ENCODE assay signal across 18 mouse cellular contexts in genomic region chr1:192533016-192533415, GRCm38 (mm10).
DNase-seq lines count a peak whose midpoint lies in the region; ATAC-seq and TF ChIP-seq lines count a peak whose summit lies in the region.
"Had no signal": no experiment of that assay in that cellular context is flagged by ENCODE, and none has a peak within 500 bp of the region (broad histone marks: within the 10 kb centered on the region; RNA-seq: fewer than 3 reads in every experiment).

No protein-coding gene starts in this region.

- H3K27ac ChIP-seq in MEL (ENCODE audit: control insufficient read depth, low read depth, low read length), result peak overlapping the region; percentile 7; the same call in 1 of the 2 replicates
- H3K27ac ChIP-seq in heart, embryonic 12.5 days (ENCODE audit: poor library complexity, severe bottlenecking), result no peak overlapping the region

- no peaks in the 10 kb centered on the region for H3K27me3 ChIP-seq in MEL (ENCODE audit: control insufficient read depth in 1 of 2, insufficient read depth in 2 of 2, low read length in 2 of 2)
- H3K27me3 ChIP-seq in heart, embryonic 12.5 days (replicated peaks), result no peaks in the 10 kb centered on the region
- H3K27me3 ChIP-seq: Patski had no signal

- no peaks in the 10 kb centered on the region for H3K9me3 ChIP-seq in MEL (replicated peaks; ENCODE audit: insufficient read depth, low read length)
- no peaks in the 10 kb centered on the region for H3K9me3 ChIP-seq in heart, embryonic 12.5 days (replicated peaks)

- no peak overlapping the region for H3K9ac ChIP-seq in MEL (ENCODE audit: control insufficient read depth, low read depth, low read length, poor library complexity, severe bottlenecking)
- H3K9ac ChIP-seq in heart, embryonic 12.5 days, result no peak overlapping the region

- H3K4me2 ChIP-seq in heart, embryonic 12.5 days, result no peak overlapping the region

- peaks cover 6 to 17% of the 10 kb centered on the region in 2 experiments for H3K4me1 ChIP-seq in MEL (ENCODE audit: control insufficient read depth in 1 of 2, insufficient read depth in 2 of 2, low read length in 2 of 2)
- H3K4me1 ChIP-seq in heart, embryonic 12.5 days (replicated peaks), result peaks cover 15% of the 10 kb centered on the region

- DNase-seq in MEL (ENCODE audit: low read depth, low spot score), result peak; percentile 11
- DNase-seq: adrenal gland, adult 2 months; adrenal gland, adult 8-10 months; adrenal gland, postnatal 10 days; adrenal gland, postnatal 14 days; adrenal gland, postnatal 25 days; adrenal gland, postnatal 36 days; B cell, adult 2 months; cerebellum, adult 11 months; cerebellum, adult 11-12 months; cerebellum, adult 18-20 months; cerebellum, adult 2 months; cerebellum, adult 8-10 months had no signal

- H3K36me3 ChIP-seq in MEL (ENCODE audit: control insufficient read depth in 1 of 2, insufficient read depth in 2 of 2, low read length in 2 of 2), result peaks cover 0 to 24% of the 10 kb centered on the region in 2 experiments; a peak in 2 of 4 replicates
- no peaks in the 10 kb centered on the region for H3K36me3 ChIP-seq in heart, embryonic 12.5 days
- H3K36me3 ChIP-seq: G1E had no signal

- peak; percentile 79 to 92 for TF ChIP-seq EP300 in MEL (IDR thresholded peaks at IDR 0.05; ENCODE audit: low read depth in 1 of 2, low read length in 2 of 2)

- H3K79me2 ChIP-seq in MEL (ENCODE audit: control insufficient read depth, insufficient read depth, low read length, poor library complexity), result no peaks in the 10 kb centered on the region

- no peak for TF ChIP-seq CTCF in MEL (IDR thresholded peaks at IDR 0.05 in 2 of 3, conservative IDR thresholded peaks at IDR 0.05 in 1 of 3; ENCODE audit: control insufficient read depth in 1 of 3, insufficient read depth in 1 of 3, low read depth in 2 of 3, low read length in 3 of 3, poor library complexity in 1 of 3, severe bottlenecking in 1 of 3)

- no peak for ATAC-seq in heart, embryonic 12.5 days (ENCODE audit: insufficient number of reproducible peaks, low FRiP score)
- ATAC-seq: activated CD4-positive, CD25-positive, alpha-beta regulatory T cell, adult 4 months; CD4-positive, CD25-positive, alpha-beta regulatory T cell, adult 4 months; Patski had no signal

- TF ChIP-seq RAD21 in MEL (IDR thresholded peaks at IDR 0.05; ENCODE audit: low read depth, low read length), result no peak

- no peak overlapping the region for H3K4me3 ChIP-seq in MEL (ENCODE audit: control insufficient read depth in 1 of 2, insufficient read depth in 1 of 2, low read depth in 2 of 2, low read length in 2 of 2)
- H3K4me3 ChIP-seq in heart, embryonic 12.5 days, result no peak overlapping the region

- no peak for TF ChIP-seq POLR2A in MEL (IDR thresholded peaks at IDR 0.05; ENCODE audit: control insufficient read depth in 1 of 2, insufficient read depth in 1 of 2, low read depth in 1 of 2, low read length in 2 of 2, poor library complexity in 1 of 2)

TF ChIP-seq in MEL, 35 proteins besides CTCF, POLR2A, EP300 and RAD21:
- TF ChIP-seq GATA1 (IDR thresholded peaks at IDR 0.05; ENCODE audit: low read depth, low read length) (peak; percentile 54; the same call in 1 of the 2 replicates), ZNF384 (IDR thresholded peaks at IDR 0.05; ENCODE audit: low read depth, low read length) (peak; percentile 64; the same call in 1 of the 2 replicates), POLR2AphosphoS2 (IDR thresholded peaks at IDR 0.05; ENCODE audit: low read length) (no peak), TCF12 (IDR thresholded peaks at IDR 0.05; ENCODE audit: low read depth, low read length) (peak; percentile 68; the same call in 1 of the 2 replicates), SIN3A (IDR thresholded peaks at IDR 0.05; ENCODE audit: low read length) (no peak), MEF2A (IDR thresholded peaks at IDR 0.05; ENCODE audit: extremely low read depth, insufficient replicate concordance, low read depth, low read length, poor library complexity, severe bottlenecking) (no peak), MYB (IDR thresholded peaks at IDR 0.05; ENCODE audit: low read depth, low read length) (peak; percentile 87), USF1 (IDR thresholded peaks at IDR 0.05; ENCODE audit: low read depth, low read length) (no peak), MYC (IDR thresholded peaks at IDR 0.05; ENCODE audit: low read depth, low read length) (no peak)
